Mouse (Mus musculus) MEL (cell line): ENCODE data around the gene Slc9a5. TPM values are rescaled to one million over a fixed set of nuclear protein-coding genes. Genes with fewer than 3 reads are reported as not detected.

Experiments used
- DNase-seq: peaks from one replicate; pipeline ENCODE4 v3.0.0; 2011; ENCODE audit warnings: low read depth, low spot score
- H3K27ac ChIP-seq: 2 replicates; pipeline ENCODE4 v1.5.1; 2012; ENCODE audit warnings: low read depth, mild to moderate bottlenecking, control low read depth, low read length, moderate library complexity; ENCODE audit not compliant: control insufficient read depth
- H3K27me3 ChIP-seq, 2 experiments: fragments of 150-350 bp in 1 of 2; sonication (generic) in 1 of 2; 2 replicates each; pipeline ENCODE4 v1.6.1; 2012; ENCODE audit warnings: low read length in 2 of 2, mild to moderate bottlenecking in 2 of 2, improper control_type of control experiment in 1 of 2, moderate library complexity in 1 of 2; ENCODE audit not compliant: insufficient read depth in 2 of 2, control insufficient read depth in 1 of 2
- H3K36me3 ChIP-seq, 2 experiments: 2 replicates each; pipeline ENCODE4 v1.6.1; 2012 to 2014; ENCODE audit warnings: low read length in 2 of 2, improper control_type of control experiment in 1 of 2, inconsistent platforms in 1 of 2, mild to moderate bottlenecking in 1 of 2; ENCODE audit not compliant: insufficient read depth in 2 of 2, control insufficient read depth in 1 of 2
- H3K4me1 ChIP-seq, 2 experiments: fragments of 150-350 bp in 1 of 2; sonication (generic) in 1 of 2; 2 replicates each; pipeline ENCODE4 v1.6.1; 2012; ENCODE audit warnings: low read length in 2 of 2, improper control_type of control experiment in 1 of 2, mild to moderate bottlenecking in 1 of 2; ENCODE audit not compliant: insufficient read depth in 2 of 2, control insufficient read depth in 1 of 2
- H3K4me3 ChIP-seq, 2 experiments: fragments of 150-350 bp in 1 of 2; sonication (generic) in 1 of 2; 2 replicates each; pipeline ENCODE4 v1.5.1; 2012; ENCODE audit warnings: low read depth in 2 of 2, low read length in 2 of 2, mild to moderate bottlenecking in 2 of 2, moderate library complexity in 2 of 2, control low read depth in 1 of 2, improper control_type of control experiment in 1 of 2; ENCODE audit not compliant: control insufficient read depth in 1 of 2, insufficient read depth in 1 of 2
- H3K79me2 ChIP-seq: 2 replicates; pipeline ENCODE4 v1.6.1; 2012; ENCODE audit warnings: mild to moderate bottlenecking, low read length, moderate library complexity; ENCODE audit not compliant: control insufficient read depth, poor library complexity, insufficient read depth
- H3K9ac ChIP-seq: 2 replicates; pipeline ENCODE4 v1.6.1; 2012; ENCODE audit warnings: low read depth, mild to moderate bottlenecking, control low read depth, low read length, moderate library complexity; ENCODE audit not compliant: control insufficient read depth, poor library complexity, severe bottlenecking
- H3K9me3 ChIP-seq: fragments of 150-350 bp; sonication (generic); replicated peaks from 2 replicates; pipeline ENCODE4 v1.6.1; 2012; ENCODE audit warnings: mild to moderate bottlenecking, low read length, improper control_type of control experiment, moderate library complexity; ENCODE audit not compliant: insufficient read depth
- CHD2 ChIP-seq: IDR thresholded peaks from 2 replicates; pipeline ENCODE4 v1.6.1; 2011; ENCODE audit warnings: low read length, improper control_type of control experiment
- CTCF ChIP-seq, 3 experiments: IDR thresholded peaks in 2 of 3; conservative IDR thresholded peaks in 1 of 3; 2 replicates each; pipeline ENCODE4 v1.5.1; 2011 to 2012; ENCODE audit warnings: low read length in 3 of 3, low read depth in 2 of 3, mild to moderate bottlenecking in 2 of 3, improper control_type of control experiment in 1 of 3, inconsistent platforms in 1 of 3, mixed read lengths in 1 of 3, moderate library complexity in 1 of 3; ENCODE audit not compliant: control insufficient read depth in 1 of 3, insufficient read depth in 1 of 3, poor library complexity in 1 of 3, severe bottlenecking in 1 of 3
- E2F4 ChIP-seq: IDR thresholded peaks from 2 replicates; pipeline ENCODE4 v1.6.1; 2011; ENCODE audit warnings: low read depth, low read length, improper control_type of control experiment, borderline replicate concordance
- EP300 ChIP-seq, 2 experiments: IDR thresholded peaks; 2 replicates each; pipeline ENCODE4 v1.6.1; 2011; ENCODE audit warnings: improper control_type of control experiment in 2 of 2, low read length in 2 of 2, low read depth in 1 of 2, mild to moderate bottlenecking in 1 of 2
- ETS1 ChIP-seq: IDR thresholded peaks from 2 replicates; pipeline ENCODE4 v1.6.1; 2012; ENCODE audit warnings: low read depth, mild to moderate bottlenecking, inconsistent platforms, low read length, improper control_type of control experiment, moderate library complexity
- GABPA ChIP-seq: IDR thresholded peaks from 2 replicates; pipeline ENCODE4 v1.6.1; 2012; ENCODE audit warnings: low read depth, mild to moderate bottlenecking, inconsistent platforms, low read length, improper control_type of control experiment, moderate library complexity
- GATA1 ChIP-seq: IDR thresholded peaks from 2 replicates; pipeline ENCODE4 v1.6.1; 2011; ENCODE audit warnings: low read depth, low read length, improper control_type of control experiment
- JUND ChIP-seq: IDR thresholded peaks from 2 replicates; pipeline ENCODE4 v1.6.1; 2011; ENCODE audit warnings: low read depth, mild to moderate bottlenecking, improper control_type of control experiment, low read length
- KAT2A ChIP-seq: conservative IDR thresholded peaks from 2 replicates; pipeline ENCODE4 v1.6.1; 2012; ENCODE audit warnings: low read depth, low read length, improper control_type of control experiment, inconsistent platforms
- MAFK ChIP-seq: IDR thresholded peaks from 2 replicates; pipeline ENCODE4 v1.6.1; 2011; ENCODE audit warnings: low read depth, mild to moderate bottlenecking, low read length, improper control_type of control experiment, borderline replicate concordance
- MAZ ChIP-seq: IDR thresholded peaks from 2 replicates; pipeline ENCODE4 v1.6.1; 2012; ENCODE audit warnings: low read depth, mild to moderate bottlenecking, inconsistent platforms, low read length, improper control_type of control experiment
- MYB ChIP-seq: IDR thresholded peaks from 2 replicates; pipeline ENCODE4 v1.6.1; 2011; ENCODE audit warnings: mild to moderate bottlenecking, low read depth, low read length, improper control_type of control experiment
- MYC ChIP-seq: IDR thresholded peaks from 2 replicates; pipeline ENCODE4 v1.6.1; 2011; ENCODE audit warnings: low read depth, mild to moderate bottlenecking, low read length, improper control_type of control experiment, moderate library complexity
- NELFE ChIP-seq: IDR thresholded peaks from 2 replicates; pipeline ENCODE4 v1.6.1; 2011; ENCODE audit warnings: low read depth, low read length, improper control_type of control experiment
- POLR2A ChIP-seq, 2 experiments: IDR thresholded peaks; 2 replicates each; pipeline ENCODE4 v1.6.1; 2011 to 2012; ENCODE audit warnings: low read length in 2 of 2, mild to moderate bottlenecking in 2 of 2, control low read depth in 1 of 2, improper control_type of control experiment in 1 of 2, low read depth in 1 of 2, moderate library complexity in 1 of 2; ENCODE audit not compliant: control insufficient read depth in 1 of 2, insufficient read depth in 1 of 2, poor library complexity in 1 of 2
- POLR2AphosphoS2 ChIP-seq: IDR thresholded peaks from 2 replicates; pipeline ENCODE4 v1.6.1; 2011; ENCODE audit warnings: low read length, improper control_type of control experiment
- POLR2AphosphoS5 ChIP-seq: IDR thresholded peaks from 2 replicates; pipeline ENCODE4 v1.6.1; 2012; ENCODE audit warnings: low read depth, borderline replicate concordance, mild to moderate bottlenecking, inconsistent platforms, low read length, moderate library complexity, mixed read lengths
- RAD21 ChIP-seq: IDR thresholded peaks from 2 replicates; pipeline ENCODE4 v1.6.1; 2011; ENCODE audit warnings: mild to moderate bottlenecking, low read depth, low read length, improper control_type of control experiment
- RCOR1 ChIP-seq: IDR thresholded peaks from 2 replicates; pipeline ENCODE4 v1.6.1; 2012; ENCODE audit warnings: low read depth, mild to moderate bottlenecking, inconsistent platforms, low read length, improper control_type of control experiment
- SIN3A ChIP-seq: IDR thresholded peaks from 2 replicates; pipeline ENCODE4 v1.6.1; 2012; ENCODE audit warnings: low read length, improper control_type of control experiment, inconsistent platforms
- TBP ChIP-seq: IDR thresholded peaks from 2 replicates; pipeline ENCODE4 v1.8.0; 2011; ENCODE audit warnings: low read depth, low read length, improper control_type of control experiment
- TCF12 ChIP-seq: IDR thresholded peaks from 2 replicates; pipeline ENCODE4 v1.6.1; 2014; ENCODE audit warnings: low read depth, mild to moderate bottlenecking, inconsistent platforms, low read length, improper control_type of control experiment, moderate library complexity
- USF1 ChIP-seq: IDR thresholded peaks from 2 replicates; pipeline ENCODE4 v1.6.1; 2014; ENCODE audit warnings: low read depth, mild to moderate bottlenecking, inconsistent platforms, low read length, improper control_type of control experiment, moderate library complexity
- USF2 ChIP-seq, 2 experiments: IDR thresholded peaks; 2 replicates each; pipeline ENCODE4 v1.6.1; 2011 to 2012; ENCODE audit warnings: improper control_type of control experiment in 2 of 2, low read length in 2 of 2, borderline replicate concordance in 1 of 2, inconsistent platforms in 1 of 2, low read depth in 1 of 2, mild to moderate bottlenecking in 1 of 2; ENCODE audit not compliant: insufficient read depth in 1 of 2
- ZC3H11A ChIP-seq: IDR thresholded peaks from 2 replicates; pipeline ENCODE4 v1.6.1; 2012; ENCODE audit warnings: low read depth, mild to moderate bottlenecking, inconsistent platforms, low read length, improper control_type of control experiment
- ZKSCAN1 ChIP-seq: IDR thresholded peaks from 2 replicates; pipeline ENCODE4 v1.6.1; 2012; ENCODE audit warnings: low read depth, mild to moderate bottlenecking, inconsistent platforms, low read length, improper control_type of control experiment, moderate library complexity
- ZMIZ1 ChIP-seq: IDR thresholded peaks from 2 replicates; pipeline ENCODE4 v1.6.1; 2012; ENCODE audit warnings: low read depth, mild to moderate bottlenecking, inconsistent platforms, low read length, improper control_type of control experiment, moderate library complexity
- ZNF384 ChIP-seq: IDR thresholded peaks from 2 replicates; pipeline ENCODE4 v1.6.1; 2012; ENCODE audit warnings: low read depth, mild to moderate bottlenecking, inconsistent platforms, low read length, improper control_type of control experiment
- polyA plus RNA-seq, 2 experiments: library from polyadenylated mRNA; stranded (reverse) in 1 of 2; unstranded in 1 of 2; fragments of >175 nt in 1 of 2; fragments of >200 nt in 1 of 2; gene quantifications; 2 replicates each; pipeline versions ENCODE4 v1.2.1 to v1.2.4; 2012; ENCODE audit warnings: low replicate concordance in 2 of 2, low read depth in 1 of 2; ENCODE audit not compliant: insufficient read length in 2 of 2, insufficient read depth in 1 of 2, missing spikeins in 1 of 2
- total RNA-seq: library from RNA; depleted of rRNA; stranded (reverse); fragments of 300-350 nt; gene quantifications from 2 replicates; pipeline ENCODE4 v1.2.3, GENCODE M21; 2012

Slc9a5 gene
- total and polyA plus RNA-seq, 3 experiments, result 0.12 to 1.9 TPM; not detected in 1

DNA sequence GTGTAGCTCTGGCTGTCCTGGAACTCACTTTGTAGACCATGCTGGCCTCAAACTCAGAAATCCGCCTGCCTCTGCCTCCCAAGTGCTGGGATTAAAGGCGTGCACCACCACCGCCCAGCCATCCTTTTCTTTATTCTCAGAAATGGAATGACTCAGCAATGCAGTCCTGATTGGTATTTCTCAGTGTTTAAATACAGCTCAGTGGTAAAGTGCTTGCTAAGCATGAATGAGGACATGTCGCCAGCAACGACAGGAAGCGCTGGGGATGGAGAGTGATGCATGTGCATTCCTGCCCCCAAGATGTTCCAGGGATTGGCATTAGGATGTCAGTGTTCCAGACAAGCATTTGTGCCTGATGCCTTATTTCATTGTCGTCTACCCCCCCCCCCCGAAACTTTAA, 45.2 kb upstream of the Slc9a5 start:
- Histone ChIP-seq H3K4me1 (peaks cover 9 to 39% of the 10 kb centered on the region in 2 experiments), H3K36me3 (peaks cover 18 to 47% of the 10 kb centered on the region in 2 experiments), H3K27ac (no peak overlapping the region)

DNA sequence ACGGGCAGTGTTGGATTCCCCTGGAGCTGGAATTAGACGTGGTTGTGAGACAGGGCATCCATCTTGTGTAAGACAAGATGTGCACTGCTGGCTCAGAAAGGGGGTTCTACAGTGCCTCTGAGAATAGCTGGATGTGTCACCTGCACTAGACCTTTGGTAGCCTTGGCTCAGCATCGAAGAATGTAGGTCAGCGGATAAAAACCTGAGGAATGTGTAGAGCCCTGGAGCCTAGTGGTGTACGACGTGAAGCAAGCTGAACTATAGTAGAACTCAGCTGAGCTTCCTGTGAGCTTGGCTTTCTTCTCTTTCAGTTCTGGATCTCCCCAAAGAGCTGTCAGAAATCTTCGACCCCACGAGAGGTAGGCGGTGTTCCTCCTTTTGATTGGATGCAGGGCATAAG, 44.8 kb upstream of the Slc9a5 start:
- H3K36me3 ChIP-seq, result peaks cover 18 to 47% of the 10 kb centered on the region in 2 experiments
- H3K79me2 ChIP-seq, result peaks cover 20% of the 10 kb centered on the region
- DNase-seq, result no peak
- no peak overlapping the region for H3K9ac ChIP-seq
- H3K9me3 ChIP-seq, result no peaks in the 10 kb centered on the region
- TF ChIP-seq NELFE (no peak), MYB (no peak), MYC (no peak), E2F4 (no peak), GATA1 (no peak), MAZ (no peak), SIN3A (no peak), POLR2A (IDR thresholded peaks at IDR 0.05; ENCODE audit: control insufficient read depth in 1 of 2, insufficient read depth in 1 of 2, low read depth in 1 of 2, low read length in 2 of 2, poor library complexity in 1 of 2) (no peak), ETS1 (no peak), CTCF (IDR thresholded peaks at IDR 0.05 in 2 of 3, conservative IDR thresholded peaks at IDR 0.05 in 1 of 3; ENCODE audit: control insufficient read depth in 1 of 3, insufficient read depth in 1 of 3, low read depth in 2 of 3, low read length in 3 of 3, poor library complexity in 1 of 3, severe bottlenecking in 1 of 3) (no peak), JUND (no peak), RCOR1 (no peak), MAFK (no peak), USF1 (no peak), ZKSCAN1 (no peak), ZC3H11A (no peak), GABPA (no peak), RAD21 (no peak), TBP (no peak), POLR2AphosphoS5 (no peak; the same call in 1 of the 2 replicates)
- no peak overlapping the region for H3K4me3 ChIP-seq
- peaks cover 9 to 39% of the 10 kb centered on the region in 2 experiments for H3K4me1 ChIP-seq
- H3K27me3 ChIP-seq, result no peaks in the 10 kb centered on the region
- peak overlapping the region; percentile 12; the same call in 1 of the 2 replicates for H3K27ac ChIP-seq

More for the DNA sequence above, 45.2 kb upstream of the Slc9a5 start:
- Histone ChIP-seq H3K9me3 (no peaks in the 10 kb centered on the region), H3K9ac (no peak overlapping the region), H3K27me3 (no peaks in the 10 kb centered on the region), H3K79me2 (peaks cover 24% of the 10 kb centered on the region), H3K4me3 (no peak overlapping the region)
- TF ChIP-seq USF2 (IDR thresholded peaks at IDR 0.05; ENCODE audit: borderline replicate concordance in 1 of 2, insufficient read depth in 1 of 2, low read depth in 1 of 2, low read length in 2 of 2), result no peak
- no peak for TF ChIP-seq ZMIZ1
- TF ChIP-seq MAFK, result no peak
- no peak for TF ChIP-seq MAZ
- no peak for TF ChIP-seq ETS1
- TF ChIP-seq TCF12, result no peak
- no peak for TF ChIP-seq JUND
- TF ChIP-seq KAT2A, result no peak
- TF ChIP-seq POLR2AphosphoS2, result no peak
- TF ChIP-seq RAD21, result no peak
- no peak for TF ChIP-seq MYB
- TF ChIP-seq EP300 (IDR thresholded peaks at IDR 0.05; ENCODE audit: low read depth in 1 of 2, low read length in 2 of 2), result no peak
- no peak for TF ChIP-seq ZNF384
- TF ChIP-seq E2F4, result no peak
- no peak for TF ChIP-seq CHD2
- no peak for TF ChIP-seq NELFE
- no peak for DNase-seq
